Mouse (Mus musculus) common myeloid progenitor, adult 5-6 weeks (primary cell): ENCODE measurements around the gene Tns1. TPM values are rescaled to one million over a fixed set of nuclear protein-coding genes. Genes with fewer than 3 reads are reported as not detected.

Source experiments
- ATAC-seq: replicated peaks from 2 replicates; pipeline ENCODE4 v1.8.0; 2016; ENCODE audit warnings: low read depth, mild to moderate bottlenecking, moderate TSS enrichment, inconsistent platforms; ENCODE audit not compliant: poor library complexity, severe bottlenecking
- total RNA-seq: library from RNA; stranded (forward); fragments of 200-1000, 187-1606 nt; gene quantifications from 2 replicates; pipeline ENCODE4 v1.2.3, GENCODE M21; 2017

Tns1 gene
- total RNA-seq = 15.4 and 39.4 TPM in 2 replicates

- ATAC-seq = peak; percentile 43
These were observed at the start of gene Tns1 for GRCm38 (mm10) chr1:74124021-74124981. Gene Tns1, minus strand, starts transcription at chr1:74124449.

GRCm38 (mm10) chr1:74172722-74173121, 48.5 kb upstream of the Tns1 start:
- ATAC-seq = peak; percentile 89

- ATAC-seq = no peak
These were observed 45.5 kb upstream of the Tns1 start for GRCm38 (mm10) chr1:74169721-74170120.

GRCm38 (mm10) chr1:74167136-74167535, 42.9 kb upstream of the Tns1 start:
- ATAC-seq = no peak

GRCm38 (mm10) chr1:74160036-74160435, 35.8 kb upstream of the Tns1 start:
- no peak for ATAC-seq

GRCm38 (mm10) chr1:74159613-74160012, 35.4 kb upstream of the Tns1 start:
- peak; percentile 65 for ATAC-seq

- peak; percentile 64 for ATAC-seq
These were observed 32.2 kb upstream of the Tns1 start for GRCm38 (mm10) chr1:74156381-74156910.

- peak; percentile 38 for ATAC-seq
These were observed 31.3 kb upstream of the Tns1 start for GRCm38 (mm10) chr1:74155435-74156012.

GRCm38 (mm10) chr1:74153461-74154184, 29.4 kb upstream of the Tns1 start, which contains the start of gene Cxcr2:
Gene Cxcr2, plus strand, starts transcription at chr1:74153989.
- ATAC-seq = 0 out of 2 replicates have a peak, but pooled peaks have one; percentile 17

- peak; percentile 69 for ATAC-seq
These were observed 26.8 kb upstream of the Tns1 start for GRCm38 (mm10) chr1:74151091-74151490.

- no peak for ATAC-seq
These were observed 25.9 kb upstream of the Tns1 start for GRCm38 (mm10) chr1:74150101-74150500.

GRCm38 (mm10) chr1:74149106-74149885, 25.0 kb upstream of the Tns1 start:
- no peak for ATAC-seq

GRCm38 (mm10) chr1:74141781-74142180, 17.5 kb upstream of the Tns1 start:
- no peak for ATAC-seq

- no peak for ATAC-seq
These were observed 15.2 kb upstream of the Tns1 start for GRCm38 (mm10) chr1:74139415-74139814.

GRCm38 (mm10) chr1:74135326-74135950, 11.2 kb upstream of the Tns1 start:
- peak; percentile 67 for ATAC-seq

- peak; percentile 59 for ATAC-seq
These were observed 9.7 kb upstream of the Tns1 start for GRCm38 (mm10) chr1:74133954-74134353.

- ATAC-seq = no peak
These were observed 7.8 kb upstream of the Tns1 start for GRCm38 (mm10) chr1:74132011-74132410.

- ATAC-seq = no peak
These were observed 6.8 kb upstream of the Tns1 start for GRCm38 (mm10) chr1:74130883-74131659.
